Mouse (Mus musculus) liver, postnatal 0 days (tissue): ENCODE data around the gene Rps6ka5.

Experiments
- CTCF ChIP-seq: sonication (generic); IDR thresholded peaks from 2 replicates; pipeline ENCODE4 v1.5.1; 2016; ENCODE audit warnings: antibody characterized with exemption, low read depth
- EP300 ChIP-seq: IDR thresholded peaks from 2 replicates; pipeline ENCODE4 v1.6.1; 2016; ENCODE audit warnings: antibody characterized with exemption, low read depth, mild to moderate bottlenecking

DNA sequence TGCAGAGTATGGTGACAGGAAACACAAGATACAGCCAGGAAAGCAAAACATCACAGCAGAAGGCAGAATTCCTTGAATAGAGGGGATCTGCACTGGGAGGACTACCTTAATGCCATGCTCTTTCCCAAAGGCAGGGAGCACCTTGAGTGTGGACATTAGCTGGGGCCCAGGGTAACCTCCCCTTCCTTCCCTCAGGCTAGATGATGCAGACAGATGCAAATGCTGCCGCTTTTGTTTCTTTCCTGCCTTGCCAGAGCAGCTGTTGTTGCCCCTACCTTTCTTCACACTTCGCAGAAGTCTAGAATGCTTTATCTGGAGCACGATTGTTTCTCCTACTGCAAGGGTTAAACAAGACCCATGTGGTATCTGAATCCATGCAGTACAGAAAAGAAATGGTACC, 34.6 kb downstream of the Rps6ka5 start:
- no peak for TF ChIP-seq EP300
- TF ChIP-seq CTCF = no peak
